Mouse (Mus musculus) frontal cortex, postnatal 10 days (tissue): ENCODE measurements around the gene Tulp2.
"Not testable (repeated sequence)": the region's sequence is repeated elsewhere in the genome, so short reads cannot be mapped to it uniquely, and the experiment has no call there.

Experiments
- DNase-seq, 2 experiments: peaks; one replicate each; pipeline ENCODE4 v3.0.0; 2022; ENCODE audit warnings: low spot score in 2 of 2, mixed read lengths in 1 of 2

The Tulp2 gene

DNA sequence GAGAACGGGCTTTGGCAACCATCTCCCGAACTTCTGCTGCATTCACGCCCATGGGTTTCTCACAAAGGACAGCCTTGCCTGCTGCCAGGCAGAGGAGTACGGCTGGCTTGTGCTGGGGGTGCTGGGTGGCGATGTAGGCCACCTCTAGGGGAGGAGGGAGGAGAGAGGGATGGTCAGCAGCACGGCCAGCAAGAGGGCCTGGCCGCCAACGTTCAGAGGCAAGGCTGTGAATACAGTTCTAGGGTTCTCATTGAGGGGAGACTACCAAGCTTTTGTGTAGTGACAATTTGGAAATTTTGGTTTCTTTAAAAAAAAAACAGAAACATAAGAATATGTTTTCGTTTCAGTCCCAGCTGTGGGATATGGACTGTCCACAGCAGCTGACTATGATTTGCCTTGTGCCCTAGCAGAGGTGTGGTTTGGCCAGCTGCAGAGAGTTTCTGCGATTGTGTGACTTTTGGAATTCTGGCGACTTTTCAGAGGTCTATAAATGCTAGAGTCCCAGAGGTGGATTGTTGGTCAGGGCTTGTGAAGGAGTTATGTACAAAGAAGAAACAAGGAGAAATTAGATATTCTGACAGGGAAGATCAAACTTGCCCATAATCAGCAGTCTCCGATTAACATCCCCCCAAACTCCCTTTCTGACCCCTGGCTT, 5.2 kb downstream of the Tulp2 start, which contains the start of gene Gm45808:
Gm45808 (minus strand) TSS at position 51 of the 655 bp plus-strand sequence.
- no peak for DNase-seq

- DNase-seq = no peak
Measured at GRCm38 (mm10) chr7:45487861-45488292, 6.2 kb downstream of the Tulp2 start.

GRCm38 (mm10) chr7:45488293-45489204, 6.9 kb downstream of the Tulp2 start, which contains the start of gene Dhdh:
TSS of gene Dhdh (minus strand) at chr7:45488805.
- no peak for DNase-seq

- DNase-seq = no peak
Measured at GRCm38 (mm10) chr7:45489578-45489977, 7.9 kb downstream of the Tulp2 start.

DNA sequence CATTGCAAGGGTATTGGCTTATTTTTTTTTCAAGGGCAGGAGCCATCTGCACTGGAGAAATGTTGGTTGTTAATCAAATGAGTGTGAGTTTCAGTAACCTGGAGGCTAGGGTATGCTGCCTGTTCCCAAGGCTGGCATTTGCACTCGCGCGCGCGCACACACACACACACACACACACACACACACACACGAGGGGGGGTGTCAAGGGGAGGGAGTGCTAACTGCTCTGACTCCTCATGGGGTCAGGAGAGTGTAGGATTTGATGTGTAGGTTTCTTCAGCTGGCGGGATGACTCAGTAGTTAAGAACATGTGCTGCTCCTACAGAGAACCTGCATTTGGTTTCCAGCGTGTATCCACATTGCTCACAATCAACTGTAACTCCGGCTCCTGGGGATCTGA, 9.1 kb downstream of the Tulp2 start:
- DNase-seq = no peak

- DNase-seq = no peak
Measured at GRCm38 (mm10) chr7:45491264-45491663, 9.6 kb downstream of the Tulp2 start.

GRCm38 (mm10) chr7:45492225-45492844, 10.7 kb downstream of the Tulp2 start:
- no peak for DNase-seq

DNA sequence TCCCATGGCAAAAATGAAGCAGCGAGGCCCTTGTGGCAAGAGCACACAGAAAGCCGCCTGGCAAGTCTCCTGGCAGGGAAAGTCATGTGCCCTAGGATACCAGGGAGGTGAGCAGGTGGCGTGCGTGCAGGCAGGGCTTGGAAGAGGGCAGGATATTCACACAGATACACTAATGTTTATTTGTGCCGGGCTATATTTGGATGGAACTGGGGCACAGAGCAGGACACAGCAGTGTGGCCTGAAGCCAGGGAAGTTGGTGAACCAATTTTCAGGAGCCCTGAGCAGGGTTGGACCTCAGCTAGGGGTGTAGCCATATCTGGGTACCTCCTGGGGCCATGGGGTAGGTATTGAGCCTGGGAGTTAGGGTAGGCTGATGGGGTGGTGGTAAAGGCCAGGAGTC, 11.3 kb downstream of the Tulp2 start:
- no peak for DNase-seq

- no peak for DNase-seq
Measured at GRCm38 (mm10) chr7:45494548-45494947, 12.9 kb downstream of the Tulp2 start.

DNA sequence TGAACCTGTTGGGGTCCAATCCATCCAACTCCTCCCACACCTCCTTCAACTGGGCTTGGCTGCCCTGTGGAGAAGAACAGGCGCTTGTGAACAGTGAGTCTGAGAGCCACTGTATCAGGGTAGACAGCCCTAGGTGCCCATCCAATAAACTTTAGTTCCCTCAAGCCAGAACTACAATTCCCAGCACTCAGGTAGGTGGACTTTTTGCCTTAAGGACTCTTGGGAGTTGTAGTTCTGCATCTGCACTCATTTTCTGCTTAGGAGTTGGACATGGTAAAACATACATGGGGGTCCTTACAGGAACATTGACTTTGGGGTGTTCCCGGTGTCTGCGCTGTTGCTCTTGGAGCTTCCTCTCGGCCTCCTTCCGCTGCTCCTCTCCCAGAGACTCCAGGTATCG, 16.8 kb downstream of the Tulp2 start:
- no peak for DNase-seq

- no peak for DNase-seq
Measured at GRCm38 (mm10) chr7:45507583-45507982, 25.9 kb downstream of the Tulp2 start.

- no peak for DNase-seq
Measured at GRCm38 (mm10) chr7:45508561-45508960, 26.9 kb downstream of the Tulp2 start.

GRCm38 (mm10) chr7:45509181-45509882, 27.7 kb downstream of the Tulp2 start:
- no peak for DNase-seq

GRCm38 (mm10) chr7:45509912-45510787, 28.5 kb downstream of the Tulp2 start, which contains the start of gene Nucb1:
TSS of gene Nucb1 (minus strand) at chr7:45510406.
- DNase-seq = peak; percentile 83 to 89

- DNase-seq = no peak
Measured at GRCm38 (mm10) chr7:45514411-45514810, 32.7 kb downstream of the Tulp2 start.

DNA sequence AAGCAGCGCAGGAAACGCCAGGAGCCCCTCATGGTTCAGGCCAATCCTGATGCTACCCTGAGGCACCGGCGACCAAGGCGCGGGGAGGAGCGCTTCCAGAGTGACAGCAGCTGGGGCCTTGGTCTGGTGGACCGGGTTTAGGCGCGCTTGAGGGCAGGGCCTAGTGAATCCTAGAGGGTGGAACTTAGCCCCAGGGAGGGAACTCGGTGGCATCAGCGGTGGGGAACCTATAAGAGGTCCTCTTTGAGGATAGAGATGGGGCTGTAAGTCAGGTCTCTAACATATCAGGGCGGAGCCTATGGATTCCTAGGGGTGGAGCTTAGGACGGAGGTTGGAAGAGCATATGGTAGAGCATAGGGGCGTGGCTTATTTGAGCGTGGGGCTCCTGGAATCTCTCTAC, 33.8 kb downstream of the Tulp2 start:
- DNase-seq = no peak

- DNase-seq = not testable (repeated sequence)
Measured at GRCm38 (mm10) chr7:45516846-45517245, 35.2 kb downstream of the Tulp2 start.

- DNase-seq = no peak
Measured at GRCm38 (mm10) chr7:45518618-45519017, 36.9 kb downstream of the Tulp2 start.

- DNase-seq = no peak
Measured at GRCm38 (mm10) chr7:45519345-45520120, 37.9 kb downstream of the Tulp2 start.

- DNase-seq = no peak
Measured at GRCm38 (mm10) chr7:45520605-45521004, 38.9 kb downstream of the Tulp2 start.
